Mouse (Mus musculus) heart, adult 8-10 months (tissue): ENCODE measurements at regions not wholly inside any gene's neighbourhood (a gene's known extent, or its start where the extent isn't known, plus 50 kb on each side); places are given as distances from the start of the nearest gene placed in this dataset.

Experiments used
- DNase-seq: peaks from one replicate; pipeline ENCODE4 v3.0.0; 2022; ENCODE audit warnings: low spot score

DNA sequence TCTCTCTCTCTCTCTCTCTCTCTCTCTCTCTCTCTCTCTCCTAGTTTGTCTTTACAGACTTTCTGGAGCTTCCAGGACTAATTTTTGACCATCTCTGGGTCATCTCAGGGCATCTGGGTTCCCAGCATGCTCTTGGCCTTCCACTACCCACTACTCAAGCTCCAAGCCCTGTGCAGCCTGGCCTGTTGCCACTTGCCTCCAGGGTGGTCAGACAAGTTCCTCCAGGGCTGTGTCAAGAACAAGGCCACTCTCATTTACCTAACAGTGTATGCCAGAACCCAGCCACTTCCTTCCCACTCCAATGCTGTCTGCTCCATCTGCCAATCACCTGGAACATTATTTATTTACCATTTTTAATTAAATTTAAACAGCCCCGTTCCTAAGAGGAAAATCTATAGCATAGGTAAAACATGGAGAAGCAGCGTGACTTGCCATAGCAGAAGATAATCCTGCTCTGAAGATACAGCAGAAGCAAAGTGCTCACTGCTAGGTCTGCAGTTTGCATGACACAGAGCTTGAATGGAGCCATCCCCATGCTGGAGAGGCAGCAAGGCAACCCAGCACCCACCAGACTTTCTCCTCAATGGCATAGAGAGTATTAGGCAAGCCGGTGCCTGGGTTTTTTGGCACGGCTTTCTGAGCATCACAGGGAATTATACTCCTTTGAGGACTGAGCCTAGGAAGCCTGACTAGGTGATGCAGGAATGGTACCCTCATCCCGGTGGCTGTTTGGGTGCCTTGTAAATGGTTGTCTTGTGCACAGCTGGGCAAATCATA, 54.0 kb downstream of the Foxi1 start:
- DNase-seq = no peak

DNA sequence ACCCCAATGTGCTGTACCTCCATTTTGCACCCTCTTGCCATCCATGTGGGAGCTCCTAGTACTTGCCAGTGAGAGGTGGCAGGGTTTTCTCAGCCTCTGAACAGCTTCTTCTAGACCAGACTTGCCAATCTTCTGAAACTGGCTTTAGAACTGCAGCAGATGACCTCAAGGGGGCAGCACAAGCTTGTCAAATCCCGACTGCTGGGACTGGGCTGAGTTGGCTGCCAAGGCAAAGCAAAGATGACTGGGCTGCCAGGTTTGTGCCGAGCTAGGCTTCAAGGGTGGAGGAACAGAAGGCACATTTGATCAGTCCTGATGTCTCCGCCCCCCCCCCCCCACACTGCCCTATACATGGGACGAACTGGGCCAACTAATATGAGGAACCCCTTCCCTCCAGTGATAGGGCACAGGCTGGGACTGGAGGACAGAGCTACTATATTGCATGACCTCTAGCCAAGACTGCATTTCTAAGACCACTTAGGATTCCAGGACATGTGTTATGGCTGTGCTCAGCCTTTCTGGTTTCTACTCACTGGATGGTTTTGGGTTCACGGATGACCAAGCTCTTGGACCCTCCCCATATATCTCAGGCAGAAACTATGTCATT, 51.1 kb upstream of the 4930469K13Rik start:
- DNase-seq = peak; percentile 78
